Mouse (Mus musculus) ES-E14 (cell line): ENCODE data around the gene Comtd1. TPM values are rescaled to one million over a fixed set of nuclear protein-coding genes. Genes with fewer than 3 reads are reported as not detected.

ENCODE experiments used
- DNase-seq: peaks from one replicate; pipeline ENCODE4 v3.0.0-alpha.2; 2013; ENCODE audit warnings: low read depth, low spot score
- H3K27ac ChIP-seq: 2 replicates; pipeline ENCODE4 v1.5.1; 2012; ENCODE audit warnings: low read depth, mild to moderate bottlenecking, low read length, moderate library complexity, mixed read lengths; ENCODE audit not compliant: poor library complexity, insufficient read depth, severe bottlenecking
- H3K36me3 ChIP-seq: 2 replicates; pipeline ENCODE4 v1.6.1; 2012; ENCODE audit warnings: mild to moderate bottlenecking, low read length, moderate library complexity, mixed read lengths; ENCODE audit not compliant: control insufficient read depth, poor library complexity, insufficient read depth, severe bottlenecking
- H3K4me1 ChIP-seq, 2 experiments: fragments of 150-350 bp in 1 of 2; sonication (generic) in 1 of 2; 2 replicates each; pipeline ENCODE4 v1.6.1; 2012; ENCODE audit warnings: low read length in 2 of 2, mild to moderate bottlenecking in 1 of 2, mixed read lengths in 1 of 2; ENCODE audit not compliant: control insufficient read depth in 2 of 2, insufficient read depth in 2 of 2, poor library complexity in 1 of 2
- H3K4me3 ChIP-seq, 2 experiments: fragments of 150-350 bp in 1 of 2; sonication (generic) in 1 of 2; 2 replicates each; pipeline ENCODE4 v1.5.1; 2012; ENCODE audit warnings: low read length in 2 of 2, low read depth in 1 of 2, mild to moderate bottlenecking in 1 of 2, mixed read lengths in 1 of 2; ENCODE audit not compliant: insufficient read depth in 1 of 2, poor library complexity in 1 of 2, severe bottlenecking in 1 of 2
- H3K9ac ChIP-seq: 2 replicates; pipeline ENCODE4 v1.6.1; 2012; ENCODE audit warnings: low read depth, mild to moderate bottlenecking, low read length, mixed read lengths; ENCODE audit not compliant: poor library complexity, insufficient read depth, severe bottlenecking
- H3K9me3 ChIP-seq: fragments of 150-350 bp; sonication (generic); 2 replicates; pipeline ENCODE4 v1.6.1; 2012; ENCODE audit warnings: low read depth, mild to moderate bottlenecking, low read length; ENCODE audit not compliant: control insufficient read depth, insufficient read depth
- CHD2 ChIP-seq: IDR thresholded peaks from 2 replicates; pipeline ENCODE4 v1.6.1; 2014; ENCODE audit warnings: mild to moderate bottlenecking, low read depth, low read length, inconsistent platforms
- HCFC1 ChIP-seq: IDR thresholded peaks from 2 replicates; pipeline ENCODE4 v1.6.1; 2012; ENCODE audit warnings: low read length, inconsistent platforms, borderline replicate concordance; ENCODE audit not compliant: insufficient read depth
- MAFK ChIP-seq: IDR thresholded peaks from 2 replicates; pipeline ENCODE4 v1.6.1; 2014; ENCODE audit warnings: mild to moderate bottlenecking, low read depth, low read length, inconsistent platforms; ENCODE audit not compliant: insufficient read depth
- ZC3H11A ChIP-seq: IDR thresholded peaks from 2 replicates; pipeline ENCODE4 v1.6.1; 2012; ENCODE audit warnings: low read depth, mild to moderate bottlenecking, inconsistent platforms, low read length, borderline replicate concordance
- ZNF384 ChIP-seq: IDR thresholded peaks from 2 replicates; pipeline ENCODE4 v1.6.1; 2012; ENCODE audit warnings: low read depth, low read length, inconsistent platforms
- in situ Hi-C, 2 experiments: fragments of 600-800 bp; cut with MboI; formaldehyde crosslinking; loops; one replicate each; pipeline ENCODE4 v1.15.1; 2025; ENCODE audit warnings: low sequenced_read_pairs in 2 of 2, inconsistent platforms in 1 of 2; ENCODE audit not compliant: unreplicated experiment in 2 of 2
- total RNA-seq: library from RNA; depleted of rRNA; stranded (reverse); fragments of 300-350 nt; gene quantifications from 2 replicates; pipeline ENCODE4 v1.2.3, GENCODE M21; 2012

Comtd1 gene
- total RNA-seq, 1 experiment, result 36.6 TPM

DNA sequence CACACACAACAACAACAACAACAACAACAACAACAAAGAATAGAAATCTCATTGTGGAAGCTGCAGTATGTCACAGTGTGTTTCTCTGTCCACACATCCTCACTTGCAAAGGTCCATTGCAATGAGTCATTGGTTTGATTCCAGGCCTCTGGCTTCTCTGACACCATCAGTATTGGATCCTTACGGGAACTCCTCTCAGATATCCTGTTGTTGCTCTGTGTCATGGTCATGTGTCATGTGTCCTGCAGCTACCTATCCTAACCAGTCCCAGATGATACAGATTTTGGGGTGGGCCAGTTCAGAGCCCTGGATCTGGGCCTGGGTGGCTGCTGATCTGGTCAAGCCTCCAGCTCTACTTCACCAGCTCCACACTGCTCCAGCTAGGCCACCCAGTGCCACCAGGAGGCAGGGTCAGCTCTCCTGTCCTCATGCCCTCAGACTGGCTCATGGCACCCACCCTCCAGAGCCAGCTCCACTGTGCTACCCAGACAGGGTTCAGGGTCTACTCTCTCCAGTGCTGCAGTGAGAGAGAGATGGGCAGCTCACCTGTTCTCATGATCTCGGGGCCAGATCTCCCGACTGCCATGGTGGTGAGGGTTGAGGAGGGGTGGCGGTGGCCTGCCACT lies 27.8 kb downstream of the Comtd1 start:
- DNase-seq, result no peak
- no peak overlapping the region for H3K4me3 ChIP-seq
- H3K36me3 ChIP-seq, result no peaks in the 10 kb centered on the region
- H3K9me3 ChIP-seq, result no peaks in the 10 kb centered on the region
- H3K9ac ChIP-seq, result no peak overlapping the region
- peaks cover 0 to 3% of the 10 kb centered on the region in 2 experiments; a peak in 1 of 4 replicates for H3K4me1 ChIP-seq
- H3K27ac ChIP-seq, result no peak overlapping the region
- no peak for TF ChIP-seq MAFK
- in situ Hi-C loops, result no loop called here

DNA sequence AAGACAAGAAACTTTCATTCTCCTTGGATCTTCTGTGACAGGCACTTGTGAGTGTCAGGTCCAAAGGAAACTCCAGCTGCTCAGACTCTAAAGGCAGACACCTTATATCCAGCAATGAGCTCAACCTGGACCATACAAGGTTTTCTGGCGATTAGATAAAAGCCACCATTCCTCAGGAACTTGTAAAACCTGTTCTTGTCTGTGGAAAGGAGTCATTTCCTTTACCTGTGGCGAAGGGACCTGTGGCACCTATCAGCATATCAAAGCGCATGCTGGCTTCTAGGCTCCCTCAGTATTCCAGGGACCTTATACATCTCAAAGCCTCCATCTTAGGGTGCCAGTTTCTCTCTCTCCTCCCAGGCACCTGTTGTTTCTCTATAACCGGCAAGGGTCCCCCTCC lies 31.3 kb downstream of the Comtd1 start:
- Histone ChIP-seq H3K4me1 (peaks cover 0 to 10% of the 10 kb centered on the region in 2 experiments; a peak in 2 of 4 replicates), H3K9me3 (no peaks in the 10 kb centered on the region), H3K4me3 (no peak overlapping the region), H3K27ac (no peak overlapping the region), H3K36me3 (no peaks in the 10 kb centered on the region), H3K9ac (no peak overlapping the region)
- in situ Hi-C loops, result loop anchor here in 1 of 2 experiments (10.0 kb wide), 1 partner anchor 63 kb away; the partner anchor contains the start of genes Dusp13 and Samd8
- no peak for DNase-seq
- TF ChIP-seq CHD2 (no peak), MAFK (no peak), ZNF384 (no peak), HCFC1 (no peak), ZC3H11A (no peak)

DNA sequence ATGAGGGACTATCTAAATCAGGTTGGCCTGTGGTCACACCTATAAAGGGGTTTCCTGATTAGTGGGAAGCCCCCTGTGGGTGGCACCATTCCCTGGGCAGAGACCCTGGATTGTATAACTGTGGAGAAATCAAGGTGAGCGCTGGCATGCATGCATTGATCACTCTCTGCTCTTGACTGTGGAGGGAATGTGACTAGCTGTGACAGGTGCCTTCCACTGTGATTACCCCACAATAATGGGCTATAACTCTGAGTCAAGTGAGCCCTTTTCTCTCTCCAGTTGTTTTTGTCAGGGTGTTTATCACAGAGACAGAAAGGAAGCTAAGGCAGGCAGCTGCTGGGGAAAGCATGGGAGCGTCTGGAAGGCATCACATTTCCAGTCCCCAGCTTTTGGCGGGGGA lies 32.5 kb downstream of the Comtd1 start:
- Histone ChIP-seq H3K9me3 (no peaks in the 10 kb centered on the region), H3K4me3 (no peak overlapping the region), H3K4me1 (peaks cover 0 to 10% of the 10 kb centered on the region in 2 experiments; a peak in 2 of 4 replicates), H3K9ac (no peak overlapping the region), H3K36me3 (no peaks in the 10 kb centered on the region), H3K27ac (no peak overlapping the region)
- in situ Hi-C loops, result loop anchor here in 1 of 2 experiments (10.0 kb wide), 1 partner anchor 61 kb away; the partner anchor contains the start of genes Dusp13 and Samd8
- TF ChIP-seq CHD2 (no peak), ZNF384 (no peak), ZC3H11A (no peak), HCFC1 (no peak), MAFK (no peak)
- DNase-seq, result no peak

DNA sequence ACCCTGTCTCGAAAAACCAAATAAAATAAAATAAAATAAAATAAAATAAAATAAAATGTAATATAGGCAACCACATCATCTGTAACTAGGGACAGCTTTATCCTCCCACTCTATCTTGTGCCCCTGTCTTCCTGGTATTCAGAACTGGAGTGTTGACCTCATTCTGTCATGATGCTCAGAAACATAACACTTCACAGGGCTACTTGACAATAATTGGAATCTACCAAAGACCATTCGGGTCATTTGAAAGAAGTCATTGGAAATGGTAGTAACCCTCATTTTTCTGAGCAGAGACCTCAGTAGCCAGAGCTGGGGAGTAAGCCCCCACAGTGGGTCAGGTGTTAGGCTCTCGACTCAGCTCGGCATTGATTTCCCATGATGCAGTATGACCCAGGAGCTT lies 34.2 kb downstream of the Comtd1 start:
- Histone ChIP-seq H3K9me3 (no peaks in the 10 kb centered on the region), H3K4me1 (peaks cover 0 to 10% of the 10 kb centered on the region in 2 experiments; a peak in 2 of 4 replicates), H3K9ac (no peak overlapping the region), H3K4me3 (no peak overlapping the region), H3K36me3 (no peaks in the 10 kb centered on the region), H3K27ac (no peak overlapping the region)
- no peak for TF ChIP-seq HCFC1
- TF ChIP-seq CHD2, result no peak
- TF ChIP-seq MAFK, result no peak
- TF ChIP-seq ZNF384, result no peak
- no peak for TF ChIP-seq ZC3H11A
- in situ Hi-C loops, result loop anchor here in 1 of 2 experiments (10.0 kb wide), 1 partner anchor 60 kb away; the partner anchor contains the start of genes Dusp13 and Samd8
- DNase-seq, result no peak

DNA sequence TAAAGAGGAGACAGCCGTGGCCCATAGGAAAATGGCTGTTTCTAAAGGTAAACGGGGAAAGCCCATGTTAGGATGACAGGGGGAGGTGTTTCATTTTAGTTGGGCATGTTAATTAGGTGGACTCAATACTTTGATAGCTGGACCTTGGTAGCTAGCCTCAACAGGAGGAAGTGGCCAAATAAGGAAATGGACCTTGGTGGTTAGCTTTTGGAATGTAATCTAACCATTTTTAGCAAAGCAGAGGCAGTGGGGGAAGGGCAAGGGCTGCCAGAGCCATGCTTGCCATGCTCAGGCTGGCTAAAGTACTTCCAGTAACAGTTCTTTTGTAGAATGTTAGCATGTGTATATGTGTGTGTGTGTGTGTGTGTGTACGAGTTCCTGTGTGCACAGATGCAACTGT lies 34.9 kb downstream of the Comtd1 start:
- Histone ChIP-seq H3K4me3 (no peak overlapping the region), H3K27ac (no peak overlapping the region), H3K4me1 (peaks cover 0 to 10% of the 10 kb centered on the region in 2 experiments; a peak in 2 of 4 replicates), H3K9ac (no peak overlapping the region), H3K9me3 (no peaks in the 10 kb centered on the region), H3K36me3 (no peaks in the 10 kb centered on the region)
- in situ Hi-C loops, result loop anchor here in 1 of 2 experiments (10.0 kb wide), 1 partner anchor 59 kb away; the partner anchor contains the start of genes Dusp13 and Samd8
- TF ChIP-seq ZC3H11A (no peak), CHD2 (no peak), HCFC1 (no peak), MAFK (no peak), ZNF384 (no peak)
- no peak for DNase-seq
